Mouse (Mus musculus): ENCODE results near the gene Cep290. TPM values are rescaled to one million over a fixed set of nuclear protein-coding genes. Genes with fewer than 3 reads are reported as not detected.
"Not testable (repeated sequence)": the region's sequence is repeated elsewhere in the genome, so short reads cannot be mapped to it uniquely, and the experiment has no call there.

Gene Cep290
- polyA plus RNA-seq, 1 experiment from 2014 or later, result 2.1 TPM

DNA sequence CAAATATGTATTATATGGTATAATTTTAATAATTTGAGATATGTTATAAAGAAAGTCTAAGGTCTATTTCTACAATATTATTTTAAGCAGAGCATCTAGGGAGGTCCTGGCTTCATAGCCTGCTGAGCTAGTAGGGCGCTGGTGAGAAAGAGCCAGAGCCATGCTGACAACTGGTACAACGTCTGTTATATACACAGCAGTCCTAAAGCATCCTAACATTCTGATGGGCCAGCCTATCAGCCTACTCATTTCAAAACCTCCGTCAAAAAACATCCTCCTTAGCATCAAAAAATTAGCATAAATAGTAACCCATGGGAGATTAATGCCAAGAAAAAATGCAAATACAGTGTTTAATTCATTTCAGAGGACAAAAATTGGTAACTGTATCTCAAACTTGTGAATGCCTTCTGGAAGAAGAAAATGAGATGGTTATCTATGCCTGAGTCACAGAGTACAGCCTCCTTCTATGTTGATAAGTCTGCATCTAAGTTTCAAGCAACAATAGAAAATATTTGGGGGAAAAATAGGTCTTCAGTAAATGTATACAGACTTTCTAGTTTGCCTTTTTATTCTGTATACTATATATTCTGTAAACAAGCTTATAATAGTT, 69.3 kb downstream of the Cep290 start:
- no peak overlapping the region for H3K4me2 ChIP-seq (replicated peaks; ENCODE audit: low read depth)
- H3K4me1 ChIP-seq (replicated peaks; ENCODE audit: control insufficient read depth, insufficient read depth), result no peaks in the 10 kb centered on the region
- no peak overlapping the region for H3K9ac ChIP-seq (ENCODE audit: low read length)
- no peak overlapping the region for H3K27ac ChIP-seq (replicated peaks)
- H3K27me3 ChIP-seq (ENCODE audit: control insufficient read depth, insufficient read depth, low read length), result no peaks in the 10 kb centered on the region
- no peak overlapping the region for H3K4me3 ChIP-seq (ENCODE audit: low read depth, low read length)
- no peaks in the 10 kb centered on the region for H3K36me3 ChIP-seq (ENCODE audit: control insufficient read depth, insufficient read depth, low read length)
- DNase-seq (ENCODE audit: low spot score) (no peak), ATAC-seq (ENCODE audit: low FRiP score, low TSS enrichment) (no peak)
- TF ChIP-seq EP300 (optimal IDR thresholded peaks at IDR 0.05), result no peak
- no peak for TF ChIP-seq CTCF (IDR thresholded peaks at IDR 0.05; ENCODE audit: low read depth)
- 86% methylated on average over 3 of the region's 3 CpGs for WGBS
- H3K9me3 ChIP-seq (ENCODE audit: control insufficient read depth, low read length), result no peaks in the 10 kb centered on the region

DNA sequence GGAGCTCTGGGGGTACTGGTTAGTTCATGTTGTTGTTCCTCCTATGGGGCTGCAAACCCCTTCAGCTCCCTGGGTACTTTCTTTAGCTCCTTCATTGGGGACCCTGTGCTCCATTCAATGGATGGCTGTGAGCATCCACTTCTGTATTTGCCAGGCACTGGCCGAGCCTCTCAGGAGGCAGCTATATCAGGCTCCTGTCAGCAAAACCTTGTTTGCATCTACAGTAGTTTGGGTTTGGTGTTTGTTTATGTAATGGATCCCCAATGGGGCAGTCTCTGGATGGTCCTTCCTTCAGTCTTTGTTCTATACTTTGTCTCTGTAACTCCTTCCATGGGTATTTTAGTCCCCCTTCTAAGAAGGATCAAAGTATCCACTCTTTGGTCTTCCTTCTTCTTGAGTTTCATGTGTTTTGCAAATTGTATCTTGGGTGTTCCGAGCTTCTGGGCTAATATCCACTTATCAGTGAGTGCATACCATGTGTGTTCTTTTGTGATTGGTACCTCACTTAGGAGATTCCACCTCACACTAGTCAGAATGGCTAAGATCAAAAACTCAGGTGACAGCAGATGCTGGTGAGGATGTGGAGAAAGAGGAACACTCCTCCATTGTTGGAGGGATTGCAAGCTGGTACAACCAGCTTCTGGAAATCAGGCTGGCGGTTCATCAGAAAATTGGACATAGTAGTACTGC, 73.0 kb downstream of the Cep290 start:
- not testable (repeated sequence) for DNase-seq (ENCODE audit: low spot score)

DNA sequence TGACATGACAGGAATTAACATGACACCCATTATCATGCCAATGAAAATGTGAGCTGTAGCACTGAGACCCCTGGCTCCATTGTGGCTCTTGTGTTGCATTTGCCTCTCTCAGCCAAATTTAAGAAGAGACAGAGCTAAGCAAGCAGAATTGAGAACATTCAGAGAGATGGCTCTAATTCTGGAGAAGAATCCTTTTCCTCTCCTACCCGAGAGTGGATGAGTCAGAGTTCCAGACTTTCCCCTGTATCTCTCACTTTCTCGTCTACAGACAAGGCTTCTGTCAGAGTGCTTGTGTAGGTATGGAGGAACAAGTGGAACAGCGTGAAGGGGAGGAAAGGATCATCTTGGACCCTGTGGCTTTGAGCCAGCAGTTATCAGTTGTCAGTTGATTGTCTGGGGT, 76.8 kb downstream of the Cep290 start:
- no peaks in the 10 kb centered on the region for H3K27me3 ChIP-seq (ENCODE audit: control insufficient read depth, insufficient read depth, low read length)
- 92% methylated on average over 3 of the region's 3 CpGs for WGBS
- H3K4me2 ChIP-seq (replicated peaks; ENCODE audit: low read depth), result no peak overlapping the region
- no peaks in the 10 kb centered on the region for H3K9me3 ChIP-seq (ENCODE audit: control insufficient read depth, low read length)
- H3K9ac ChIP-seq (ENCODE audit: low read length), result no peak overlapping the region
- no peaks in the 10 kb centered on the region for H3K4me1 ChIP-seq (replicated peaks; ENCODE audit: control insufficient read depth, insufficient read depth)
- no peak overlapping the region for H3K27ac ChIP-seq (replicated peaks)
- H3K4me3 ChIP-seq (ENCODE audit: low read depth, low read length), result no peak overlapping the region
- TF ChIP-seq CTCF (IDR thresholded peaks at IDR 0.05; ENCODE audit: low read depth) (no peak), EP300 (optimal IDR thresholded peaks at IDR 0.05) (no peak)
- ATAC-seq (ENCODE audit: low FRiP score, low TSS enrichment) (no peak), DNase-seq (ENCODE audit: low spot score) (no peak)
- H3K36me3 ChIP-seq (ENCODE audit: control insufficient read depth, insufficient read depth, low read length), result no peaks in the 10 kb centered on the region; the same call in 1 of the 2 replicates

More for the DNA sequence above, 73.0 kb downstream of the Cep290 start:
- H3K9ac ChIP-seq (ENCODE audit: low read length); ATAC-seq (ENCODE audit: low FRiP score, low TSS enrichment); H3K4me3 ChIP-seq (ENCODE audit: low read depth, low read length); H3K4me1 ChIP-seq (replicated peaks; ENCODE audit: control insufficient read depth, insufficient read depth); H3K27me3 ChIP-seq (ENCODE audit: control insufficient read depth, insufficient read depth, low read length); H3K4me2 ChIP-seq (replicated peaks; ENCODE audit: low read depth); H3K9me3 ChIP-seq (ENCODE audit: control insufficient read depth, low read length); H3K36me3 ChIP-seq (ENCODE audit: control insufficient read depth, insufficient read depth, low read length); H3K27ac ChIP-seq (replicated peaks): not testable (repeated sequence)
- WGBS, result 94% methylated on average over 3 of the region's 3 CpGs

DNA sequence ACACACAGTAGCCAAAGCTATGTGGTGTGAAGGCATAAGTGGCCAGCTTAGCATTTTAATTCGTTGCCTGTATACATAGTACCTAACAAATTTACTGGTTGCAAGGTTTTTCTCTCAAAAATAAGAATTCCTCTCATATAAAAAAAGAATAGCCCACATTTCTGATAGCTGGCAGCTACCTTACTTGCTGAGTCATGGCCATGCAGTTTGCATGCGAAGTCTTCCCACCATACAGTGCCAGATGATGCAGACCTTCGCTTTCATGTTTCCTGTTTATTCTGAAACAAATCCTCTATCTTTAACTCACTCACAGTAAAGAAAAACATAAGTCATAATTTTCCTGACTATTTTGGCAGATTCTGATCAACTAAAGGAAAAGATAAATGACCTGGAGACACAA, 84.3 kb downstream of the Cep290 start:
- ATAC-seq (ENCODE audit: low FRiP score, low TSS enrichment) (no peak), DNase-seq (ENCODE audit: low spot score) (no peak)
- H3K27ac ChIP-seq (replicated peaks), result no peak overlapping the region
- no peaks in the 10 kb centered on the region; the same call in 1 of the 2 replicates for H3K36me3 ChIP-seq (ENCODE audit: control insufficient read depth, insufficient read depth, low read length)
- no peaks in the 10 kb centered on the region for H3K4me1 ChIP-seq (replicated peaks; ENCODE audit: control insufficient read depth, insufficient read depth)
- H3K27me3 ChIP-seq (ENCODE audit: control insufficient read depth, insufficient read depth, low read length), result no peaks in the 10 kb centered on the region
- WGBS, result 83% methylated on average over 3 of the region's 3 CpGs
- no peak overlapping the region for H3K4me2 ChIP-seq (replicated peaks; ENCODE audit: low read depth)
- H3K4me3 ChIP-seq (ENCODE audit: low read depth, low read length), result no peak overlapping the region
- TF ChIP-seq EP300 (optimal IDR thresholded peaks at IDR 0.05) (no peak), CTCF (IDR thresholded peaks at IDR 0.05; ENCODE audit: low read depth) (no peak)
- no peak overlapping the region for H3K9ac ChIP-seq (ENCODE audit: low read length)
- no peaks in the 10 kb centered on the region for H3K9me3 ChIP-seq (ENCODE audit: control insufficient read depth, low read length)

DNA sequence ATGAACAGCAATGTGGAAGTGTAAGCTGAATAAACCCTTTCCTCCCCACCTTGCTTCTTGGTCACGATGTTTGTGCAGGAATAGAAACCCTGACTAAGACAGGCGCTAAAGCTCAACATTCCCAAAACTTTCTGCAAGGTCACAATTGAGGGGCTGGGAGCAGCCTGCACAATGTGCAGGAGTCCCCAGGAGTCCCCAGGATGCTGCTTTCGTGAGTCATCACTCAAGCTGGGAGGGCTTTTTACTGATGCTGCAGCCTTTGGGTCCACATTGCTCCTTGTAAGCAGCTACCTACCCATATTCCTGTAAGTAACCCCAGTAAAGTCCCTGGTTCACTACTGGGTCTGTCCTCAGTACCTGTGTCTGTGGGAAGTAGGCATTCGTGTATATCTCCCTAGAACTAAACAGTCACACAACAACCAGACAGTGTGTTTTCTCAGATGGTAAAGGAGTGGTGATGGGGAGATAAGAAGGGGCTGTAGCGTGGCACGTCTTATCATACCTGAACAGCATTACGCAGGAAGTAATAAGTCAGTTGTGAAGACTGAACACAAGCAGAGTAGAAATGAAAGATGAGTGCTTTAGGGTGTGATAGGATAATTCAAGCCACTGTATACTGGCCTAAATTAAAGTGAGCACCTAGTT, 87.3 kb downstream of the Cep290 start:
- Histone ChIP-seq H3K9me3 (ENCODE audit: control insufficient read depth, low read length) (no peaks in the 10 kb centered on the region), H3K4me1 (replicated peaks; ENCODE audit: control insufficient read depth, insufficient read depth) (no peaks in the 10 kb centered on the region), H3K36me3 (ENCODE audit: control insufficient read depth, insufficient read depth, low read length) (peaks cover 3% of the 10 kb centered on the region; the same call in 1 of the 2 replicates), H3K27me3 (ENCODE audit: control insufficient read depth, insufficient read depth, low read length) (no peaks in the 10 kb centered on the region), H3K4me3 (ENCODE audit: low read depth, low read length) (no peak overlapping the region), H3K27ac (replicated peaks) (no peak overlapping the region), H3K9ac (ENCODE audit: low read length) (no peak overlapping the region), H3K4me2 (replicated peaks; ENCODE audit: low read depth) (no peak overlapping the region)
- 92% methylated on average over 7 of the region's 7 CpGs for WGBS
- DNase-seq (ENCODE audit: low spot score) (no peak), ATAC-seq (ENCODE audit: low FRiP score, low TSS enrichment) (no peak)
- TF ChIP-seq CTCF (IDR thresholded peaks at IDR 0.05; ENCODE audit: low read depth) (no peak), EP300 (optimal IDR thresholded peaks at IDR 0.05) (no peak)

DNA sequence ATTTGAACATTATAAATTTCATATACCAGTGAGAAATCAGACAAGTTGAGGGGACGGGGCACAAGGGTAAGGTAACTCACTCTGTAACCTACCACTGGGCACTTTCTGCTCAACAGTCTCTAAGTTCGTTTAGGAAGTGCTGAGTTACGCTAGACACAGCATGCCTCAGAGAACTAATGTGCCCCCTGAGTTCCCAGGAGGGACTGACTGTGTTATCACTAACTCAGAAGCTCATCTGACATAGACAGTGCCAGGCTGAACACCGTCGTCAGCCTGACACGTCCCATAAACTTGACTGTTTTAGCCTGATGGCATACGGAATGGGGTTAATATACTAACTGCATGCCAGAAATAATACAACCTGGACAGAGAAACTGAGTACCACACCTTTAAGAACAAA, 87.9 kb downstream of the Cep290 start:
- H3K36me3 ChIP-seq (ENCODE audit: control insufficient read depth, insufficient read depth, low read length), result peaks cover 3% of the 10 kb centered on the region; the same call in 1 of the 2 replicates
- WGBS, result 86% methylated on average over 7 of the region's 7 CpGs
- H3K27me3 ChIP-seq (ENCODE audit: control insufficient read depth, insufficient read depth, low read length), result no peaks in the 10 kb centered on the region
- no peaks in the 10 kb centered on the region for H3K9me3 ChIP-seq (ENCODE audit: control insufficient read depth, low read length)
- H3K4me1 ChIP-seq (replicated peaks; ENCODE audit: control insufficient read depth, insufficient read depth), result no peaks in the 10 kb centered on the region
- H3K4me3 ChIP-seq (ENCODE audit: low read depth, low read length), result no peak overlapping the region
- ATAC-seq (ENCODE audit: low FRiP score, low TSS enrichment), result no peak
- no peak for DNase-seq (ENCODE audit: low spot score)
- H3K9ac ChIP-seq (ENCODE audit: low read length), result no peak overlapping the region
- TF ChIP-seq CTCF (IDR thresholded peaks at IDR 0.05; ENCODE audit: low read depth) (no peak), EP300 (optimal IDR thresholded peaks at IDR 0.05) (no peak)
- H3K27ac ChIP-seq (replicated peaks), result no peak overlapping the region
- H3K4me2 ChIP-seq (replicated peaks; ENCODE audit: low read depth), result no peak overlapping the region
